Mouse (Mus musculus) neural tube, embryonic 11.5 days (tissue): ENCODE data around the gene Unc13c. TPM values are rescaled to one million over a fixed set of nuclear protein-coding genes. Genes with fewer than 3 reads are reported as not detected.

Source experiments
- ATAC-seq: fragments of 200-750 bp; cut with Nextera tagmentation; 2 replicates; pipeline ENCODE4 v1.8.0; 2017; ENCODE audit warnings: moderate number of reproducible peaks, mild to moderate bottlenecking, moderate TSS enrichment, moderate library complexity; ENCODE audit not compliant: insufficient read depth, low FRiP score, low TSS enrichment
- DNase-seq: peaks from one replicate; pipeline ENCODE4 v3.0.0-alpha.2; 2015; ENCODE audit warnings: low spot score
- H3K27ac ChIP-seq: fragments of 300-500 bp; sonication (generic); 2 replicates; pipeline ENCODE4 v1.5.1; 2014; ENCODE audit warnings: low read depth, mild to moderate bottlenecking, low read length
- H3K27me3 ChIP-seq: fragments of 300-500 bp; sonication (generic); 2 replicates; pipeline ENCODE4 v1.6.1; 2014; ENCODE audit warnings: mild to moderate bottlenecking, low read length, mixed read lengths; ENCODE audit not compliant: control insufficient read depth, insufficient read depth
- H3K36me3 ChIP-seq: fragments of 300-500 bp; sonication (generic); 2 replicates; pipeline ENCODE4 v1.6.1; 2014; ENCODE audit warnings: mild to moderate bottlenecking, low read length, moderate library complexity, mixed read lengths; ENCODE audit not compliant: control insufficient read depth, insufficient read depth
- H3K4me1 ChIP-seq: fragments of 300-500 bp; sonication (generic); 2 replicates; pipeline ENCODE4 v1.6.1; 2014; ENCODE audit warnings: low read length, mixed read lengths; ENCODE audit not compliant: control insufficient read depth, insufficient read depth
- H3K4me2 ChIP-seq: fragments of 300-500 bp; sonication (generic); 2 replicates; pipeline ENCODE4 v1.6.1; 2014; ENCODE audit warnings: low read depth, mild to moderate bottlenecking, moderate library complexity
- H3K4me3 ChIP-seq: fragments of 300-500 bp; sonication (generic); 2 replicates; pipeline ENCODE4 v1.5.1; 2014; ENCODE audit warnings: low read depth, low read length
- H3K9ac ChIP-seq: fragments of 300-500 bp; sonication (generic); 2 replicates; pipeline ENCODE4 v1.6.1; 2014; ENCODE audit warnings: mild to moderate bottlenecking, low read length
- H3K9me3 ChIP-seq: fragments of 300-500 bp; sonication (generic); 2 replicates; pipeline ENCODE4 v1.6.1; 2016; ENCODE audit warnings: low read length; ENCODE audit not compliant: control insufficient read depth
- WGBS: fragments of 180-500 bp; shearing (Covaris S2); extraction: QIAGEN DNeasy Blood & Tissue Kit; methylation state at CpG from one replicate; pipeline ENCODE4 v1.1.7; 2014; 5-methylcytosine and 5-hydroxymethylcytosine counted together
- polyA plus RNA-seq: library from polyadenylated mRNA; unstranded; fragments of >200 nt; fragmentation: Nextera tagmentation; extraction: Ambion mirVana; gene quantifications from 2 replicates; pipeline ENCODE4 v1.2.1, GENCODE M21; 2014

Gene Unc13c
- polyA plus RNA-seq, 1 experiment from 2014 or later = 0.27 TPM

GRCm38 (mm10) chr9:73965322-73965915 lies 3.3 kb downstream of the Unc13c start:
- peaks cover 2% of the 10 kb centered on the region; the same call in 1 of the 2 replicates for H3K4me1 ChIP-seq
- no peak overlapping the region for H3K4me3 ChIP-seq
- ATAC-seq (no peak), DNase-seq (no peak)
- H3K9ac ChIP-seq = no peak overlapping the region
- H3K36me3 ChIP-seq = no peaks in the 10 kb centered on the region
- whole genome bisulfite sequencing = 78% methylated on average over 9 of the region's 9 CpGs
- no peaks in the 10 kb centered on the region for H3K27me3 ChIP-seq
- no peaks in the 10 kb centered on the region for H3K9me3 ChIP-seq
- no peak overlapping the region for H3K4me2 ChIP-seq
- H3K27ac ChIP-seq = no peak overlapping the region

GRCm38 (mm10) chr9:73962471-73962870 lies 6.3 kb downstream of the Unc13c start:
- Histone ChIP-seq H3K9ac (no peak overlapping the region), H3K9me3 (no peaks in the 10 kb centered on the region), H3K27me3 (no peaks in the 10 kb centered on the region), H3K4me2 (no peak overlapping the region), H3K36me3 (no peaks in the 10 kb centered on the region), H3K4me3 (no peak overlapping the region), H3K27ac (no peak overlapping the region), H3K4me1 (no peaks in the 10 kb centered on the region)
- DNase-seq (no peak), ATAC-seq (no peak)
- 70% methylated on average over 6 of the region's 6 CpGs for WGBS

- Histone ChIP-seq H3K9me3 (no peaks in the 10 kb centered on the region), H3K4me3 (no peak overlapping the region), H3K36me3 (no peaks in the 10 kb centered on the region), H3K4me2 (no peak overlapping the region), H3K4me1 (no peaks in the 10 kb centered on the region), H3K27ac (no peak overlapping the region), H3K9ac (no peak overlapping the region), H3K27me3 (no peaks in the 10 kb centered on the region)
- ATAC-seq (no peak), DNase-seq (no peak)
These were observed 16.4 kb downstream of the Unc13c start for GRCm38 (mm10) chr9:73952331-73952730.

DNA sequence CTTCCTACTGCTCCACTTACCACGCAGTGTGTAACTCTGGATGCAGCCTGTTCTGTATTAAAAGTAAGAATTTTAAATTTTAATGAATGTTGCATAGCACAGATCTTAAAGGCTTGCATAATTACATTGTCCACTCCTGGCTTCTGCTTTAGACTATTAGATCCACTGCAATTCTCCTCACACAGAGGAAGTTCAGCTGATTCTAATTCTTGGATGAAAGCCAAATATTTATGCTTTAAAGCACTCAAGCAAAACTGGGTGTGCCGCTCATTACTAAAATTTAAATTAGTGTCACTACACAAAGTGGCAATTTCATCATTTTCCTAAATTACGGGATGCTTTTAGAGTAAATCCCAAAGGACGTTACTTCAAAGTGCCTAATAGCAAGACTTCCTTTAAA lies 17.2 kb downstream of the Unc13c start:
- 90% methylated on average over 4 of the region's 4 CpGs for WGBS
- Histone ChIP-seq H3K4me2 (no peak overlapping the region), H3K4me3 (no peak overlapping the region), H3K9me3 (no peaks in the 10 kb centered on the region), H3K36me3 (no peaks in the 10 kb centered on the region), H3K4me1 (no peaks in the 10 kb centered on the region), H3K9ac (no peak overlapping the region), H3K27me3 (no peaks in the 10 kb centered on the region), H3K27ac (no peak overlapping the region)
- ATAC-seq (no peak), DNase-seq (no peak)

DNA sequence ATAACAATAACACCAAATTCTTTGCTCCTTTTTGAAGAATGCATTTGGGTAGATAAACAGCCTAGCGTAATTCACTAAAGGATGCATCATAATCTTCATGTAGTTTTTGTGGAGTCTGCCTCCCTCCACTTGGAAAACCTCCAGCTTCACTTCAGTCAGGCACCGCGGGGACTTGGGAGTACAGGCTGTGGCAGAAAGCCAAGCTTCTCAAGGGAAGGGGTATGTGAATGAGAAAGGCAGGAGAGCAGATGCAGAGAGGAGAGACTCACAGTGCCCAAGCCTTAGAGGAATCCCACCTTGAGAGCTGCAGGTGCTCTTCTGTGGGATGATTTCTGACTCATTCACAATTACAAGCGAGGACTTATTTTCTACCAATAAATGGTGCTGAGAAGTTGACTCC lies 33.9 kb downstream of the Unc13c start:
- H3K9ac ChIP-seq = no peak overlapping the region
- 91% methylated on average over 4 of the region's 4 CpGs for WGBS
- ATAC-seq = no peak
- no peaks in the 10 kb centered on the region for H3K9me3 ChIP-seq
- H3K36me3 ChIP-seq = no peaks in the 10 kb centered on the region
- no peak for DNase-seq
- no peaks in the 10 kb centered on the region for H3K4me1 ChIP-seq
- no peak overlapping the region for H3K4me3 ChIP-seq
- no peaks in the 10 kb centered on the region for H3K27me3 ChIP-seq
- no peak overlapping the region for H3K27ac ChIP-seq
- no peak overlapping the region for H3K4me2 ChIP-seq

DNA sequence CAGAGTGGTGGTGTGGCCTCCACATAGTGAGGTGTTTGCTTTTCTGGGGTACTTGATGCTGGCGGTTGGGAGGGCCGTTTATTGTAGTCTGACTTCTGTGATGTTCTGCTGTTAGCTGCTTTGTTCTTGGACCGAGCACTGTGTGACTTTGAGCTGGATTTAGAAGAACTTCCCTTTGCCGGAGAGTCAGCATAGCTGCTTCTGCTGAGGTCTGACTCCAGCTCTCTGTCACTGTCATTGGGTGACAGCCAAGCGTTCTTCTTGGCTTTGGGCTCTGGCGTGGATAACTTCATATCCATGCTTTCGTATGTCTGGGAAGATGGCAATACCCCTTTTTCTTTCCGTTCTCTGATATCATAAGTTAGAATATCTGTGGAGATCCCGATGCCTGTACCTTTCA lies 36.8 kb downstream of the Unc13c start:
- H3K27me3 ChIP-seq = no peaks in the 10 kb centered on the region
- no peak for DNase-seq
- WGBS = 96% methylated on average over 9 of the region's 9 CpGs

GRCm38 (mm10) chr9:73927276-73927675 lies 41.5 kb downstream of the Unc13c start:
- H3K36me3 ChIP-seq = no peaks in the 10 kb centered on the region
- no peaks in the 10 kb centered on the region for H3K27me3 ChIP-seq
- H3K9me3 ChIP-seq = no peaks in the 10 kb centered on the region
- H3K27ac ChIP-seq = no peak overlapping the region
- no peak overlapping the region for H3K4me3 ChIP-seq
- DNase-seq (no peak), ATAC-seq (no peak)
- 67% methylated on average over 2 of the region's 2 CpGs for whole genome bisulfite sequencing
- H3K4me2 ChIP-seq = no peak overlapping the region
- H3K4me1 ChIP-seq = no peaks in the 10 kb centered on the region
- no peak overlapping the region for H3K9ac ChIP-seq

More for the DNA sequence above, 36.8 kb downstream of the Unc13c start:
- Histone ChIP-seq H3K4me1 (no peaks in the 10 kb centered on the region), H3K4me3 (no peak overlapping the region), H3K9me3 (no peaks in the 10 kb centered on the region), H3K27ac (no peak overlapping the region), H3K9ac (no peak overlapping the region), H3K36me3 (no peaks in the 10 kb centered on the region), H3K4me2 (no peak overlapping the region)
- ATAC-seq = no peak

DNA sequence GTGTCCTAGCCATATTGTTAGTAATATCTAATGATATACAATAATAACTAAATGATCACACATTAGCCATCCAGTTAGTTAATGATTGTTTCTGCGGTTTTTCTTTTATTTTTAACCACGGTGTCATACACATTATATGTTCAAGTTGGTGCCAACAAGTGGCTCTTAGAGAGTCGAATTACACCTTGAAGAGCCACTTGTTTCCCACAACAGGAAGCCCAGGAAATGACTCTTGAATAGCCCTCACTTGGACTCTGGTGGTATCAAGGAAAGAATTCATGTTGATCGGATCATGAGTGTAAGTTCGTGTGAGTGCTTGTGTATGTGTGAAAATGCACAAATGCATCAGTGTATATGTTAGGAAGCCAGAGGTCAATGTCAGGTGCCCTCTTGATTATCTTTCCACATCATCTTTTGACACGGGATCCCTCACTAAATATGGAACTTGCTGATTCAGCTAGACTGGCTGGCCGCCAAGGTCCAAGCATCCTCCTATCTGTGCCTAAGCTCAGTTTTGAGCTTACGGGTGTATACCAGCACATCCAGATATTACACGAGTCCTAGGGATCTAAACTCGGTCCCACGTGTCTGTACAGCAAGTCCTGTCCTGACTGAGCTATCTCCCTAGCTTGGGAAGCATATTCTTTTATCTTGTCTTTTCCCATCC lies 46.2 kb downstream of the Unc13c start:
- no peaks in the 10 kb centered on the region for H3K27me3 ChIP-seq
- no peak overlapping the region for H3K9ac ChIP-seq
- H3K27ac ChIP-seq = no peak overlapping the region
- no peaks in the 10 kb centered on the region for H3K36me3 ChIP-seq
- H3K9me3 ChIP-seq = no peaks in the 10 kb centered on the region
- 89% methylated on average over 11 of the region's 11 CpGs for WGBS
- ATAC-seq (no peak), DNase-seq (no peak)
- no peaks in the 10 kb centered on the region for H3K4me1 ChIP-seq
- no peak overlapping the region for H3K4me2 ChIP-seq
- no peak overlapping the region for H3K4me3 ChIP-seq

GRCm38 (mm10) chr9:73905959-73906358 lies 62.8 kb downstream of the Unc13c start:
- DNase-seq (no peak), ATAC-seq (no peak)
- no peaks in the 10 kb centered on the region for H3K27me3 ChIP-seq
- no peak overlapping the region for H3K27ac ChIP-seq
- no peak overlapping the region for H3K4me3 ChIP-seq
- no peak overlapping the region for H3K4me2 ChIP-seq
- no peaks in the 10 kb centered on the region for H3K4me1 ChIP-seq
- H3K9me3 ChIP-seq = no peaks in the 10 kb centered on the region
- WGBS = 81% methylated on average over 4 of the region's 4 CpGs
- no peaks in the 10 kb centered on the region for H3K36me3 ChIP-seq
- H3K9ac ChIP-seq = no peak overlapping the region
